Mouse (Mus musculus): ENCODE measurements around the gene Gm10271. TPM values are rescaled to one million over a fixed set of nuclear protein-coding genes. Genes with fewer than 3 reads are reported as not detected.
A peak's percentile ranks its signal among the peaks of the same experiment; 100 is the strongest.

Gene Gm10271
- polyA plus RNA-seq (2012; ENCODE audit: insufficient read depth, low replicate concordance), result not detected in 2 replicates

- Histone ChIP-seq H3K27me3 (replicated peaks) (peaks cover 2% of the 10 kb centered on the region), H3K4me3 (replicated peaks) (no peak within 1 kb of the TSS), H3K36me3 (replicated peaks; ENCODE audit: low read length) (no peaks in the 10 kb centered on the region), H3K4me1 (peaks cover 13% of the 10 kb centered on the region), H3K9me3 (peaks cover 8% of the 10 kb centered on the region)
- TF ChIP-seq FLI1 (IDR thresholded peaks at IDR 0.05; ENCODE audit: low read length), result no peak
- no peak for TF ChIP-seq GATA1 (IDR thresholded peaks at IDR 0.05; ENCODE audit: borderline replicate concordance, low read length)
Measured at GRCm38 (mm10) chr10:116972509-116972908, at the start of gene Gm10271. Gene Gm10271, minus strand, starts transcription at chr10:116972609.

DNA sequence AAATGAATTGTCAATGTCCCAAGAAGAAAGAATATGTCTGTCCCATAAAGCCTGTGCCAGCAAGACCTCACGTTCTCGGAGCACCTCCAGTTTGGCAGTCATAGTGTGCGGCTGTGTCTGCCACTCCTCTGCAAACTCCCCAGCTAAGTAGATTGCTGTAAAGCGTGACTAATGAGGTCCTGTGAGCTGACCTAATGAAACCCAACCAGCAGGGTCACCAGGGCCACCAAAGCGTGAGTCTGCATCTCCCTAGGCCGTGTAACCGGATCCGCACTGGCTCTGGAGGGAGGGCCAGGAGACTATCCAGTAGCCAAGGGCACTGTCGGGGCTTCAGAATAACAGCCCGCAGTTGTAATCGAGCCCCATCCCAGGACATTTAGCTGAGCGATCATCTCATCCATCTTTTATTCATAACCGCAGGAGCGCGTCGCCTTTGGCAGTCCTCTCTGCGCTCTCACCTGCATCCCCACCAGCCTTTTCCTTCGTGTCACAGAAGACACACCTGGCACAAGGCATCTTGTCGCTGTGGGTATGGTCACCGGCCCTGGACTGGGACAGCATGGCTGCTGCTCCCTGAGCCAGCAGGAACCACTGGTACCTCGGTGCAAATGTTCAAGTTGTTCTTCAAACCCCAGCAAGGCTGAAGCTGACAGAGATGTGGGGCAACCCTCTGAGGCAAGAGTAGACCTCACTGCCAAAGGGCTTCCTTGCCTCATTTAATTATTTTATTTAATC, 48.8 kb upstream of the Gm10271 start:
- H3K36me3 ChIP-seq (replicated peaks; ENCODE audit: low read length), result no peaks in the 10 kb centered on the region
- H3K4me1 ChIP-seq, result peaks cover 26% of the 10 kb centered on the region
- peaks cover 5% of the 10 kb centered on the region; the same call in 1 of the 2 replicates for H3K9me3 ChIP-seq
- H3K27me3 ChIP-seq (replicated peaks), result peaks cover 40% of the 10 kb centered on the region
- TF ChIP-seq FLI1 (IDR thresholded peaks at IDR 0.05; ENCODE audit: low read length) (no peak), GATA1 (IDR thresholded peaks at IDR 0.05; ENCODE audit: borderline replicate concordance, low read length) (no peak)
- H3K4me3 ChIP-seq (replicated peaks), result no peak overlapping the region

DNA sequence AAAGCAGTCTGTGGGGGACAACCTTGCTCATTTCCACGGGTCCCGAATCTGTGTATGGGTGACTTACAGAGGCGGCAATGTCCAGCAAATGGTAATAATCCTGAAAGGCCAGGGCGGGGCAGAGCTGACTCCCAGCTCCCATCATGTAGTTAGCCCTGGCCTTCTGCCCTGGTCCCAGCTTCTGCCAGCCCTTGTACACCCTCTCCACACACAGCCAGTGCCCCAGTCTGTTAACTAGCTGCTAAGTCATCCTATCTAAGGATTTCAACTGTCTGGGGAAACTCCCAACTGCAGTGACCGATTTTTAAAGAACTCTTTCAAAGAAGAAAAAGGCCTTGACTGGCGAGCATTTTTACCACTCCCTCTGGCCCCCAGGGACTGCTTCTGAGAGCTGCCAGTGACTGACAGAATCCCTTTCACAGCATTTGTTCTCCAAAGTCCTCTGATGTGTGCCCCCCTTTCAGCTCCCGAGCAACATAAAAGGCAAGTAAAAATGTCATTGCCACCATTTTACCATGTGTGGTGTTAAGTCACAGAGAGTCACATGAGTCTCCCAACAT, 46.0 kb upstream of the Gm10271 start:
- H3K36me3 ChIP-seq (replicated peaks; ENCODE audit: low read length), result no peaks in the 10 kb centered on the region
- peaks cover 22% of the 10 kb centered on the region for H3K27me3 ChIP-seq (replicated peaks)
- H3K4me3 ChIP-seq (replicated peaks), result no peak overlapping the region
- TF ChIP-seq GATA1 (IDR thresholded peaks at IDR 0.05; ENCODE audit: borderline replicate concordance, low read length) (no peak), FLI1 (IDR thresholded peaks at IDR 0.05; ENCODE audit: low read length) (no peak)
- H3K4me1 ChIP-seq, result peaks cover 20% of the 10 kb centered on the region
- peaks cover 11% of the 10 kb centered on the region for H3K9me3 ChIP-seq

DNA sequence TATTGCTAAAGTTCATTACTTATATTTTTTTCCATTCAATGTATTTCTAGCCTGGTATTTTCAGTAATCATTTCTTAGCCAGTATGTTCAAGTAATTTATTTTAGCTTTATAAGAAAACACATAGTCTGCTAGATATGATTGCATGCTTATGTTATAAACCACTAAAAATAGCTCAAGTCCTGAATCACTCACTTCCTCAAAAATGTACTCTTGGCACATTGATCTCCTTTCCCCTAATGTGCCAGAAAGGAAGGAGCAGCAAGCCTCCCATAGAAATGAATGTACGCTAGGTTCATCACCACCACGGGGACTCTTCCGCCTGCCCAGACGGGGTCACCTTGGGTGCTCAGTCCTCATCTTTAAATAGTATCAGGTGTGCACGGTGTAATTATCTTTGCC, 42.2 kb upstream of the Gm10271 start:
- no peak for TF ChIP-seq FLI1 (IDR thresholded peaks at IDR 0.05; ENCODE audit: low read length)
- TF ChIP-seq GATA1 (IDR thresholded peaks at IDR 0.05; ENCODE audit: borderline replicate concordance, low read length), result no peak
- H3K36me3 ChIP-seq (replicated peaks; ENCODE audit: low read length), result no peaks in the 10 kb centered on the region
- H3K4me1 ChIP-seq, result peaks cover 17% of the 10 kb centered on the region
- no peak overlapping the region for H3K4me3 ChIP-seq (replicated peaks)
- H3K9me3 ChIP-seq, result peaks cover 16% of the 10 kb centered on the region
- peaks cover 14% of the 10 kb centered on the region for H3K27me3 ChIP-seq (replicated peaks)

DNA sequence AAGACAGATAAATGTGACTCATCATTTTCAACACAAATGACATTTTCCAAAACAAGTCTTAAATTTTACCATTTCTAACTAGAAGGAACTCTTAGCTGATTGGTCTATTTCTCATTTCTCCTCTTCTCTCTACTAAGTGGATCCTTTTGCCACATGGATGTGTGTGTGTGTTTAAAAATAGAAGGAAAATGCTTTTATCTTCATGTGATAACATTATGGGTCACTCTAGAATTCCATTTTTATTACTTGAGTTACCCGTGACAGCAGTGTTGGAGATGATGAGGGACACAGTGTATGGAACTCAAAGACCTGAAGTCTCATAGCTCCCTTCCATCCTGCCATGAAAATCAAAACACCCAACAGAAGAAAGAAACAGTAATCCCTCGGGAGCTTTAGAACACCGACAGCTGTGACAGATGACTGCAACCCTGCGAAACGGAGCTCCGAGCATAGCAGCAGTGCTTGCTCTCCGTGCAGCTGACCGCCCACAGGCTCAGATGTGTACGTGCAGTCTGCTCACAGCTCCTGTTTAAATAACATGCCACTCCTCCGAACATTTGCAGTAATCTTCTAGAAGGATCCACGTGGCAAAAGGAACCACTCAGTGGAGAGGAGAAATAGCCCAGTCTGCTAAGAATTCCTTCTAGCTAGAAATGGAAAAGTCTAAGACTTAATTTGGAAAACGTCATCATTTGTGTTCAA, 41.4 kb upstream of the Gm10271 start:
- TF ChIP-seq GATA1 (IDR thresholded peaks at IDR 0.05; ENCODE audit: borderline replicate concordance, low read length) (no peak), FLI1 (IDR thresholded peaks at IDR 0.05; ENCODE audit: low read length) (no peak)
- peaks cover 16% of the 10 kb centered on the region for H3K9me3 ChIP-seq
- peaks cover 14% of the 10 kb centered on the region for H3K27me3 ChIP-seq (replicated peaks)
- H3K4me1 ChIP-seq, result peaks cover 12% of the 10 kb centered on the region
- no peaks in the 10 kb centered on the region for H3K36me3 ChIP-seq (replicated peaks; ENCODE audit: low read length)
- no peak overlapping the region for H3K4me3 ChIP-seq (replicated peaks)

- H3K36me3 ChIP-seq (replicated peaks; ENCODE audit: low read length), result no peaks in the 10 kb centered on the region
- H3K4me3 ChIP-seq (replicated peaks), result no peak overlapping the region
- no peak for TF ChIP-seq GATA1 (IDR thresholded peaks at IDR 0.05; ENCODE audit: borderline replicate concordance, low read length)
- peaks cover 8% of the 10 kb centered on the region for H3K4me1 ChIP-seq
- peaks cover 30% of the 10 kb centered on the region for H3K27me3 ChIP-seq (replicated peaks)
- peaks cover 29% of the 10 kb centered on the region for H3K9me3 ChIP-seq
Measured at GRCm38 (mm10) chr10:117011047-117011446, 38.6 kb upstream of the Gm10271 start.

DNA sequence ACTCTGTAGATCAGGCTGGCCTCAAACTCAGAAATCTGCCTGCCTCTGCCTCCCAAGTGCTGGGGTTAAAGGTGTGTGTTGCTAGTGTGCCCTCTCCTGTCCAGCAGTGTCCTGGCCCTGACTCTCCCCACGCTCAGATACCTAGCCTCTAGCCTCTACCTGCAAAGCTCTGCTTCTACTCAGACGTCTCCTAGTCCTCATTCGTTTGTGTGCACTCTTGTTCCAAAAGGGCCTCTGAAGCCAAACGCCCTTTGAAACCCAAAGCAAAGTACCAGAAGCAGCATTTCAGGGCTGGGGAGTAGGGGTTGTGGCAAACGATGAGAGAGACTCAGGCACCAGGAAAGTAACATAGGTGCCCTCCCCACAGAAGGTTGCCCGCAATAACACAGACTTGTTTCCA, 37.3 kb upstream of the Gm10271 start:
- Histone ChIP-seq H3K36me3 (replicated peaks; ENCODE audit: low read length) (no peaks in the 10 kb centered on the region), H3K4me3 (replicated peaks) (no peak overlapping the region), H3K4me1 (peaks cover 21% of the 10 kb centered on the region), H3K27me3 (replicated peaks) (peaks cover 31% of the 10 kb centered on the region), H3K9me3 (peaks cover 24% of the 10 kb centered on the region)
- TF ChIP-seq GATA1 (IDR thresholded peaks at IDR 0.05; ENCODE audit: borderline replicate concordance, low read length) (no peak), FLI1 (IDR thresholded peaks at IDR 0.05; ENCODE audit: low read length) (no peak)

DNA sequence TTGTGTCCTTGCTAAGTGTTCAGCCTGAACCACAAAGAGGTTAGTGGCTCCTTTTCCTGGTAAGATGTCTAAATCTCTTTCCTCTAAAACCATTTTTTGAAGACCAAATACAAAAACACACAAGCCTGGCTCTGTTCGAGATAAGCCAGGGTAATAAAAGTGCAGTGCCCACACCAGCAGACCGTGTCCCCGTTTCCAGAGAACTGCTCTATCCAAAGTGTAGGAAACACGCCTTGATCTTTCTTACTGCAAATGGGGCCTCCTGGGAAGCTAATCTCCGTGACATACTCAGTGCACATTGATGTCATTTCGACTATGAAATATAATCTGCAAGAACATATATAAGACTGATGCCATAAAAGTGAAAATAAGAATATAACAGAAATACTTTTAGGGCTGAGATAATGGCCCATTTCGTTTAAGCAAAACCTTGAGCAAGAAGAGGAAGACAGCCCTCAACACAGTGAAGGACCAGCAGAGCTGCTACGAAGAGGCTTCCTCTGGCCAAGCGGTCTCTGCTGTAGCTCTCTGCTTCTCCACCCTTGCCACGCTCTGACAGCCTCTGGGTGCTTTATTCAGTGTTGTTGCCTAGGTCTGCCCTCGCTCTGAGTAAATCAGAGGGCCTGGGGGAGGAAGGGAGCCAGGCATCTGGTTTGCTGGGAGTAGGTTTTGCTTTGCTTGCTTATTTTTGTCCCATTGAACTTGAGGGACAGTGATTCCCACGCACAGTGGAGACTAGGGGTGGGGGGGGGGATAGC, 33.5 kb upstream of the Gm10271 start:
- peaks cover 20% of the 10 kb centered on the region for H3K4me1 ChIP-seq
- TF ChIP-seq FLI1 (IDR thresholded peaks at IDR 0.05; ENCODE audit: low read length) (no peak), GATA1 (IDR thresholded peaks at IDR 0.05; ENCODE audit: borderline replicate concordance, low read length) (no peak)
- H3K9me3 ChIP-seq, result peaks cover 23% of the 10 kb centered on the region

DNA sequence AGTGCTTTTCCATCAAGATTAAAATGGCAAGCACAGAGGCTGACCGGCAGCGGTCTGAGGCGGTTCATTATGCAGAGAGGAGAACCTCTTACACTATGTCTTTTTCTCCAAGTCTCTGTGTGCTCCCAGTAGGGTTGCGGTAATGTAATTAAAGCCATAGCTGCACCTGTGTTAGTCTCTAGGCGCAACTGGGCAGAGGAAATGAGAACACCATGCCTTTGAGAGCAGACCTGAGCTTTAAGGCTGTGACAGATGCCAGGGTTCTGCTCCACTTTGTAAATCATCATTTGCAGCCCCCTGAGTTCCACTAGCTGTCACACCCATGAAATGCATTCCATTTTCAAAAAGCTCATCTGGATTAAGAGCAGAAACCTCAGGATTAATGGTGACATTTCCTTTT, 32.3 kb upstream of the Gm10271 start:
- Histone ChIP-seq H3K9me3 (peaks cover 20% of the 10 kb centered on the region), H3K4me1 (peaks cover 20% of the 10 kb centered on the region), H3K36me3 (replicated peaks; ENCODE audit: low read length) (no peaks in the 10 kb centered on the region), H3K4me3 (replicated peaks) (no peak overlapping the region), H3K27me3 (replicated peaks) (peaks cover 35% of the 10 kb centered on the region)
- TF ChIP-seq FLI1 (IDR thresholded peaks at IDR 0.05; ENCODE audit: low read length) (no peak), GATA1 (IDR thresholded peaks at IDR 0.05; ENCODE audit: borderline replicate concordance, low read length) (no peak)

More for the DNA sequence above, 33.5 kb upstream of the Gm10271 start:
- Histone ChIP-seq H3K36me3 (replicated peaks; ENCODE audit: low read length) (no peaks in the 10 kb centered on the region), H3K4me3 (replicated peaks) (peak overlapping the region; percentile 52), H3K27me3 (replicated peaks) (peaks cover 36% of the 10 kb centered on the region)

All from megakaryocyte, embryonic 14.5 days (primary cell).